Mouse (Mus musculus): ENCODE measurements around the gene Vav2. TPM values are rescaled to one million over a fixed set of nuclear protein-coding genes. Genes with fewer than 3 reads are reported as not detected.

The Vav2 gene
- polyA plus RNA-seq, 1 experiment from 2014 or later = 29.9 TPM

DNA sequence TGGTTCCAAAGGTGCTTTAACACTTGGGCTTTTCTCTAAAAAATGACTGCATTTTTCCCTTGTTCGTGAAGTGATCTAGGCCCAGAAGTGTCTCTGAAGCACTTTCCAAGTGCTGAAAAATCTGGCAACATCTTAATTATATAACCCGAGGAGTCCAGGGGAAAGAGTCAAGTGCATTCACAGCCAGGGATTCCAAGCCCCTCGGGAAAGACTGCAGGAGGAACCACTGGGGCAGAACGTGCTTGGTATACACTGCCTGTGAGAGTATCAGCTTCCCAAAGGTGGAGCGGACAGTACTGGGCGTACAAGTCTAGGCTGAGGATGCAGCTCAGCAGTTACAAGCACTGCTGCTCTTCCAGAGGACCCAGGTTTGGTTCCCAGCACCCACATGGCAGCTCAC lies 86.2 kb downstream of the Vav2 start:
- no peaks in the 10 kb centered on the region for H3K36me3 ChIP-seq
- ATAC-seq (ENCODE audit: low FRiP score, low read depth) = no peak
- no peak overlapping the region for H3K27ac ChIP-seq
- H3K4me1 ChIP-seq = peaks cover 57% of the 10 kb centered on the region
- no peaks in the 10 kb centered on the region for H3K27me3 ChIP-seq (replicated peaks)
- H3K4me3 ChIP-seq = no peak overlapping the region
- no peaks in the 10 kb centered on the region for H3K9me3 ChIP-seq
- 89% methylated on average over 6 of the region's 6 CpGs for WGBS
- H3K9ac ChIP-seq = no peak overlapping the region
- no peak overlapping the region for H3K4me2 ChIP-seq (replicated peaks)

DNA sequence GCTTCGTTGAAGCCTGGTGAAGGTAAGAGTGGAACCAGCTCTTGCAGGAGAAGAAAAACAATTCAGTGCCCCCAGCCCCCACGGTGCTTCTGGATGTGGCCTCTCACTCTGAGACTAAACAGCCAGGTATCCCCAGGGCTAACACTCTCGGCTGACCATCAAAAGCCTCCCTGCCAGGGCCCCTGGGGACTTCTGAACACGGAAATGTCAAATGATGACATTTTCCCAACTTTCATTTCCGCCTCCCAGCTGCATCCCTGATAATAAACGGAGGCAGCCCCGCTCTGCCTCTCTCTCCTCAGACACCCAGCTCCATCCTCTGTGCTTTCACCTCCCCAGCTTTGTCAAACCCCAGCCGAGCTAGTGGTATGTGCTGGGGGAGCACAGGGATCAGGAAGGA lies 87.8 kb downstream of the Vav2 start:
- no peaks in the 10 kb centered on the region for H3K27me3 ChIP-seq (replicated peaks)
- H3K4me1 ChIP-seq = peaks cover 46% of the 10 kb centered on the region
- no peak overlapping the region for H3K4me3 ChIP-seq
- no peak for ATAC-seq (ENCODE audit: low FRiP score, low read depth)
- H3K4me2 ChIP-seq (replicated peaks) = no peak overlapping the region
- 56% methylated on average over 8 of the region's 8 CpGs for WGBS
- H3K9ac ChIP-seq = no peak overlapping the region
- H3K9me3 ChIP-seq = no peaks in the 10 kb centered on the region
- H3K36me3 ChIP-seq = no peaks in the 10 kb centered on the region; the same call in 1 of the 2 replicates
- no peak overlapping the region for H3K27ac ChIP-seq

DNA sequence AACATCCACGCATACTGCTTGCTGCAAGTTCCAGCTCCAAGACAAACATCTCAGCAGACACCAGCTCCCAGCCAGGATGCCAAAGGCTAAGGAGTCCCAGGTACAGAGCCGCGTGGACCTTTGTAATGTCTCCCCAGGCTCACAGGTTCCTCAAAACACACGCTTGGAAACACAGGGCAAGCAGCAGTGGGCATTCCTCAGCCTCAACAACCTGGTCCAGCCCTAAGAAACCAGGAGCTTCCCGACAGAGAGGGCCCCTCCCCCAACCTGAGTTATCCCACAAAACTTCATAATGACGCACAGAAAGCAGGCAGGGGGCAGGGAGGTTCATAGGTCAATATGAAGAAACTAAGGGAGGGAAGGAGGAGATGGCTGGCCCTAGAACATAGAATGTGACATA lies 89.6 kb downstream of the Vav2 start:
- peaks cover 35% of the 10 kb centered on the region for H3K4me1 ChIP-seq
- H3K36me3 ChIP-seq = no peaks in the 10 kb centered on the region; the same call in 1 of the 2 replicates
- no peak overlapping the region for H3K4me3 ChIP-seq
- H3K27me3 ChIP-seq (replicated peaks) = no peaks in the 10 kb centered on the region
- no peak for ATAC-seq (ENCODE audit: low FRiP score, low read depth)
- H3K4me2 ChIP-seq (replicated peaks) = no peak overlapping the region
- no peaks in the 10 kb centered on the region for H3K9me3 ChIP-seq
- no peak overlapping the region for H3K9ac ChIP-seq
- H3K27ac ChIP-seq = no peak overlapping the region
- 64% methylated on average over 6 of the region's 6 CpGs for WGBS

DNA sequence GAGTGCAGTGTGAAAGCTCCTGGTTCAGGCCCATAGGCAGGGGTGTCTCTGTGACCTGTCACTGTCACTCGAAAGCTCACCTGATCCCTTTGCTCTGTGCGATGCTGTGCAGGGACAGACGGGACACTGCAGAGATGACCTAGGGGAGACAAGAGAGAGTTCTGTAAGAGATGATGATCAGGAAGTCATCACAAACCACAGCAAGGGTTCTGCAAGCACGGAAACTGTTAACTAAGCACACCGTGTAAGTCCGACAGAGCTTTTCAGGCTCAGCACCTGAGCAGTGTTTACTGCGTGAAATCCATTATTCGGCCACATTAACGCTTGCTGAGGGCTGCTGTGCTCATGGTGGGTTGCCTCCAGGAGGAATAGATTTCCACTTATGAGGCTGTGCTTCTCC lies 90.2 kb downstream of the Vav2 start:
- Histone ChIP-seq H3K27ac (no peak overlapping the region), H3K9me3 (no peaks in the 10 kb centered on the region)
- 77% methylated on average over 9 of the region's 9 CpGs for WGBS

DNA sequence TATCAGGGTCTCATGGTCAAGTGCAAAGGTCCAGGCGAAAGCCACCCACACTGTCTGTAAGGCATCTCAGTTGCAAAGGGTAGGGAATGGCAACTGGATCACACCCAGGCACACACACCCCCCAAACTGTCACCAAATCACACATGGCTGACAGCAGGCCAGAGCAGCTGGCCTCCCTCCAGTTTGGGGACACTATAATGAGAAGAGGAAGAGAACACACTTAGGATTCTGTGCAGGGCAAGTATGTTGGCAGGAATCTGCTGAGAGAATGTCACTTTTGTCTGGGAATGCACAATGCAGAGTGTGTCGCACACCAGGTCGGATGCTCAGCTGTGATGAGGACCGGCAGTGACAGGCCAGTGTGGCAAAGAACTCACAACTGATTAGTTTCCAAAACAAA lies 92.0 kb downstream of the Vav2 start:
- no peaks in the 10 kb centered on the region for H3K9me3 ChIP-seq
- H3K27ac ChIP-seq = no peak overlapping the region
- no peaks in the 10 kb centered on the region; the same call in 1 of the 2 replicates for H3K36me3 ChIP-seq
- whole genome bisulfite sequencing = 82% methylated on average over 4 of the region's 4 CpGs
- H3K4me3 ChIP-seq = no peak overlapping the region
- no peak for ATAC-seq (ENCODE audit: low FRiP score, low read depth)
- H3K4me1 ChIP-seq = peaks cover 43% of the 10 kb centered on the region
- no peak overlapping the region for H3K4me2 ChIP-seq (replicated peaks)
- no peak overlapping the region for H3K9ac ChIP-seq
- H3K27me3 ChIP-seq (replicated peaks) = no peaks in the 10 kb centered on the region

More for the DNA sequence above, 90.2 kb downstream of the Vav2 start:
- ATAC-seq (ENCODE audit: low FRiP score, low read depth) = no peak
- no peak overlapping the region for H3K4me3 ChIP-seq
- no peaks in the 10 kb centered on the region; the same call in 1 of the 2 replicates for H3K36me3 ChIP-seq
- H3K9ac ChIP-seq = no peak overlapping the region
- H3K4me2 ChIP-seq (replicated peaks) = no peak overlapping the region
- peaks cover 35% of the 10 kb centered on the region for H3K4me1 ChIP-seq
- H3K27me3 ChIP-seq (replicated peaks) = no peaks in the 10 kb centered on the region

DNA sequence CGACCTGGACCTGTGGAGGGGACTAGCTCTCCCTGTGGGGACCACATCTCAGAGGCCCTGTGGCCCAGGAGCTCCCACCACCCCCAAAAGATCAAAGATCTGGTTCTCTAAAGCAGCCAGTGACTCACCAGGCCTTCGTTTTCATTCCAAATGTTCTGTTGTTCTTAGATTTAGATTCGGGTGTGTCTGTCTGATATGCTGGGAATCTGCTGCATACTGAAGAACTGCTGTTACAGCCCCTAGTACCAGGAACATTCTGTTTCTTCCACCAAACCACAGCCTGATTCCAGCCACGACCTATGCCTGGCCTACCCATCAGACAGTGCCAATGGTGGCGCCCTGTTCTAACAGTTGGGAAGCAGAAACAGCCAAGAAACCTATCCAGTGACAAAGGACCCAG lies 95.3 kb downstream of the Vav2 start:
- Histone ChIP-seq H3K4me3 (no peak overlapping the region), H3K27ac (no peak overlapping the region), H3K4me1 (peaks cover 31% of the 10 kb centered on the region), H3K9me3 (no peaks in the 10 kb centered on the region), H3K9ac (no peak overlapping the region), H3K36me3 (no peaks in the 10 kb centered on the region; the same call in 1 of the 2 replicates), H3K27me3 (replicated peaks) (no peaks in the 10 kb centered on the region), H3K4me2 (replicated peaks) (no peak overlapping the region)
- 81% methylated on average over 5 of the region's 5 CpGs for WGBS
- ATAC-seq (ENCODE audit: low FRiP score, low read depth) = no peak

DNA sequence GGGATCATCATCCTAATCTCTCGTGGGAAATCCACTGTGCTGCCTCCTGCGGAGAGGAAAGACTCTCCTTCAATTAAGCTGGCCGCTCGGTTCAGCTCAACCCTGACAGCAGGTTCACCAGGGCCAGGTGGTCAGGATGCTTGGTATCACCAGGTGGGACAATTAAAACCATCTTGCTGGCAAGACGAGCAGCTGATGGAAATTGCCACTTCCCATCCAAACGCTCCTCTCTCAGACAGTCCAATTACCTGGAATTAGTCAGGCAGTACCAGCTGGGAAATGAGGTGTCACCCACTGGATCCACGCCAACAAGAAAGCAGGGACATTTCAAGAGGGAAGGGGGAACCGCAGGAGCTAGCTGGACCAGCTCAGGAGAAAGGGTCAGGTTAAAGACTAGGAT lies 96.4 kb downstream of the Vav2 start:
- no peak for ATAC-seq (ENCODE audit: low FRiP score, low read depth)

DNA sequence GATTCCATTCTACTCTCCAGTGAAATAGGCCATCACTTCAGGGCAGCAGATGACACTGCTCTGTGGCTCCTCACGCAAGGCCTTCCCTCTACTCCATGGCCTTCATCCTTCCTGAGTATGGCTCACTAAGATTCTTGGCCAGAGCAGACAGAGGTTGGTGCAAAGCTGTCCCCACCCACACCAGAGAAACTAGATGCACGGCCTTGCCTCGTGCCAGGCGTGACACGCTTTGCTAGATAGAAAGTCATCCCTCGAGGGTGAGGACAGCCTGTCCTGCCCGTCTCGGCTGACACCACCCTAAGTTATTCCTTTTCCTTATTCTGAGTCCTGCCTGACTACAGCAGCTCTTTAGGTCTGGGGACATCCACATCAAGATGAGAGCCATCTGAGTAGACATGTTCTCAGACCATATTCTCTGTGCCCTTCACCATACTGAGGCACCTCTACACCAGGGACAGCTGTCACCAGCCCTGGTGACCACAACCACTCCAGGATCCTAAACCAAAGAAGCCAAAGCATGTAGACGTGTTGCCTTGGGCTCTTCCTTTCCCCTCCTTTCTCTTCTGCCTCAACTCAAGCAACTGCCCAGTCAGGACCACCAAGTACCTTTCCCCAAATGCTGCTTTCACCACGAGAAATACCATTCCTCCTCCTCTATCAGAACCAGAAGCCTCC lies 97.3 kb downstream of the Vav2 start:
- Histone ChIP-seq H3K27me3 (replicated peaks) (no peaks in the 10 kb centered on the region), H3K4me3 (no peak overlapping the region), H3K9ac (no peak overlapping the region), H3K4me1 (peaks cover 33% of the 10 kb centered on the region), H3K27ac (no peak overlapping the region), H3K9me3 (no peaks in the 10 kb centered on the region), H3K4me2 (replicated peaks) (no peak overlapping the region), H3K36me3 (no peaks in the 10 kb centered on the region; the same call in 1 of the 2 replicates)
- ATAC-seq (ENCODE audit: low FRiP score, low read depth) = no peak
- WGBS = 92% methylated on average over 10 of the region's 10 CpGs

More for the DNA sequence above, 96.4 kb downstream of the Vav2 start:
- H3K27ac ChIP-seq = no peak overlapping the region
- H3K4me2 ChIP-seq (replicated peaks) = no peak overlapping the region
- H3K4me3 ChIP-seq = no peak overlapping the region
- no peaks in the 10 kb centered on the region; the same call in 1 of the 2 replicates for H3K36me3 ChIP-seq
- H3K9ac ChIP-seq = no peak overlapping the region
- H3K27me3 ChIP-seq (replicated peaks) = no peaks in the 10 kb centered on the region
- H3K4me1 ChIP-seq = peaks cover 36% of the 10 kb centered on the region
- H3K9me3 ChIP-seq = no peaks in the 10 kb centered on the region
- WGBS = 56% methylated on average over 8 of the region's 8 CpGs

DNA sequence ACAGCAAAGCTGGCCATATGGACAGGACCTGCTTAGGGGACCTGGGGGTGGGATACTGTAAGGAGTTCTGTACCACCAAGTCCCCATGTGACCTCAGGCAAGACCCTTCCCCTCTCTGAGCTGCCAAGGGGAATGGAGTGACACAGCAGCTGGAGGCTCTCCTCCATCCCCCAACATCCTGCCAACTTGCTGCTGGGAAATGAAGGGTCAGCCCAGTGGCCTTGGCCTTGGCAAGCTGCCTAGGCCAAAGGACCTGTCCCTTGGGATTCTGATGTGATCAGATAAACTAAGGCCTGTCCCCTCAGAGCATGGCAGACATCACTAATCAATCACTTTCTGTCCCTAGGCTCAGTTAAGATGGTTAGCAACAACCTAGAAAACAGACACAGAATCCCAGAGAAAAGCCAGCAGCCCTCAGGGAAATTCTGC lies 98.2 kb downstream of the Vav2 start:
- Histone ChIP-seq H3K4me3 (no peak overlapping the region), H3K4me2 (replicated peaks) (no peak overlapping the region), H3K36me3 (no peaks in the 10 kb centered on the region), H3K4me1 (peaks cover 41% of the 10 kb centered on the region), H3K27ac (no peak overlapping the region), H3K9me3 (no peaks in the 10 kb centered on the region), H3K27me3 (replicated peaks) (no peaks in the 10 kb centered on the region), H3K9ac (no peak overlapping the region)
- ATAC-seq (ENCODE audit: low FRiP score, low read depth) = no peak

DNA sequence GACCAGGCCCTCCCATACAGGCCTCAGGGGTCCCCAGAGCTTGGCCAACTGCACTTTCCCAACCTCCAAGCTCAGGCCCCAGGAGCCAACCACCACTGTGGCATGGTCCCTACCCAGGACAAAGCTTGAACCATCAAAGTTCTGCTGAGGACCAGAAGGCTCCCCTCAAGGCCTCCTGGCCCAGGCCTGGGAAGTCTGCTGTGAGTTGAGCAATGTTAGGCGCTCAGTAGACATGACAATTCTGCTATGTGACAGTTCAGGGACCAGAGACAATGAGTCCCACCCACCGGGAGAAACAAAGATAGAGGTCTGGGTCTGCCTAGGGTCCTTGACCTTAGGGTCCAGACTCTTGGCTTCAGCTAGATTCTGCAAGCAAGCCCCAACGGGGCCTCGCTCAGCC lies 98.9 kb downstream of the Vav2 start:
- no peaks in the 10 kb centered on the region for H3K36me3 ChIP-seq
- no peak overlapping the region for H3K9ac ChIP-seq
- H3K27me3 ChIP-seq (replicated peaks) = no peaks in the 10 kb centered on the region
- ATAC-seq (ENCODE audit: low FRiP score, low read depth) = no peak
- H3K4me1 ChIP-seq = peaks cover 48% of the 10 kb centered on the region
- H3K9me3 ChIP-seq = no peaks in the 10 kb centered on the region
- no peak overlapping the region for H3K27ac ChIP-seq
- 69% methylated on average over 4 of the region's 4 CpGs for WGBS
- H3K4me3 ChIP-seq = no peak overlapping the region
- H3K4me2 ChIP-seq (replicated peaks) = no peak overlapping the region

DNA sequence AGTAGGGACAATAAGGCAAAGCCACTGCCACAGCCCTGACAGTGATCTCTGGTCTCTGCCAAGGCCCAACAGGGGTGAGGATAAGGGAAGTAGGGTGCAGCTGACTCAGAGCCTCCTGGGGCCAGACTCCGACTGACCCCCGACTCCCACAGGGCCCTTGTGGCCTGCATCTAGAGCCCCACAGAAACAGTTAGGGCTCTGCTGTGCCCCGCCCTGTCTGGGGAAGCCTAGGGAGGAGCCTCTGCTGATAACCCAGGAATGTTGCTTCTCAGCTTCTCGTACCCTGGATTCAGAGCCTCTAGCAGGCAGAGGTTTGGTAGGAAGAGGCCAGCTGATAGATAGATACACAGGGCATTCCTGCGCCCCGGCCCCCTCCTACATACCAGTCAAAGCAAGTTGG lies 99.8 kb downstream of the Vav2 start:
- peaks cover 54% of the 10 kb centered on the region for H3K4me1 ChIP-seq

DNA sequence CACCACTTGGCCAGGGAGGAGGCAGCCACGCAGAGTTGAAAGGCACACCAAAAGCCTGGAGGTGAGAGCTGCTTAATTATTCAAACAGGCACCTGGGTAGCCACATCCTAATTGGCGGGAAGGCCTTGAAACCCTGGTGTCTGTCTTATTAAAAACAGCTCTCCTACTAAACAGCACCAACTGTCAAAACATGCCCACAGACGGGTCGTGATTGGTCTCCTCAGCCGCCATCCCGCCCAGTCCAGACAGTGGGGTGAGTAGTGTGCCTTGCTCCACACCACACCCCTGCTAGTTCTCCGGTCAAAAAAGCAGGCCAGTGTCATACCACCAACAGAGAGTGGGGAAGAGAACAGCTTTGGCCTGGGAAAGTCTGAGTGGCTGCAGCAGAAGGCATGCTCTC lies 100.5 kb downstream of the Vav2 start:
- Histone ChIP-seq H3K9me3 (no peaks in the 10 kb centered on the region), H3K4me2 (replicated peaks) (no peak overlapping the region), H3K27ac (no peak overlapping the region), H3K36me3 (no peaks in the 10 kb centered on the region), H3K9ac (no peak overlapping the region), H3K27me3 (replicated peaks) (no peaks in the 10 kb centered on the region), H3K4me3 (no peak overlapping the region), H3K4me1 (peaks cover 61% of the 10 kb centered on the region)
- 62% methylated on average over 7 of the region's 7 CpGs for WGBS
- ATAC-seq (ENCODE audit: low FRiP score, low read depth) = no peak

More for the DNA sequence above, 99.8 kb downstream of the Vav2 start:
- no peaks in the 10 kb centered on the region for H3K27me3 ChIP-seq (replicated peaks)
- no peak overlapping the region for H3K27ac ChIP-seq
- 87% methylated on average over 6 of the region's 6 CpGs for WGBS
- H3K4me3 ChIP-seq = no peak overlapping the region
- no peaks in the 10 kb centered on the region for H3K36me3 ChIP-seq
- H3K4me2 ChIP-seq (replicated peaks) = no peak overlapping the region
- H3K9ac ChIP-seq = no peak overlapping the region
- no peaks in the 10 kb centered on the region for H3K9me3 ChIP-seq
- ATAC-seq (ENCODE audit: low FRiP score, low read depth) = no peak

DNA sequence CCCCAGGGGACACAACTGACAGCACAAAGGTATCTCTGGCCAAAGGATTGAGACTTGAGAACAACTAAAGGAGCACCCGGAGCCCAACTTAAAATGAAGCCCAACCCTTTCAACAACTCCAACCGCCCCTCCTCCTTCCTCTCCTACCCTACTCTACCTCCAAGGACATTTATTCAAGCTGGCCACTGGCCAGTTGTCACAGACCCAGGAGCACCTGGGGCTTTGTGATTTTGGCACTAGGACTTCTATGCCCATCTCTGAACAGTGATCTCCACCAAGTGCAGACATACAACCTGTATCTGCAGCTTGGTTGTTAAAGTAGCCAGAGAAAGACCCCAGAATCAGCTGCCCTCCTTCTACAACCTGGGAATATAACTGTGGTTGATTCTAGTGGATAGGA lies 102.1 kb downstream of the Vav2 start:
- no peak overlapping the region for H3K27ac ChIP-seq
- H3K9ac ChIP-seq = no peak overlapping the region
- H3K9me3 ChIP-seq = no peaks in the 10 kb centered on the region
- no peaks in the 10 kb centered on the region for H3K36me3 ChIP-seq
- ATAC-seq (ENCODE audit: low FRiP score, low read depth) = no peak
- H3K4me2 ChIP-seq (replicated peaks) = no peak overlapping the region
- H3K4me3 ChIP-seq = no peak overlapping the region
- WGBS = 20% methylated on average over 2 of the region's 2 CpGs
- peaks cover 63% of the 10 kb centered on the region for H3K4me1 ChIP-seq
- no peaks in the 10 kb centered on the region for H3K27me3 ChIP-seq (replicated peaks)
